In genomic region chr11:6567951-6568350, GRCm38 (mm10) we compare ENCODE assay signal across 12 mouse cellular contexts. TPM values are rescaled to one million over a fixed set of nuclear protein-coding genes. Genes with fewer than 3 reads are reported as not detected.
DNase-seq lines count a peak whose midpoint lies in the region; ATAC-seq lines count a peak whose summit lies in the region.
"Had no signal": no experiment of that assay in that cellular context is flagged by ENCODE, and none has a peak within 500 bp of the region (broad histone marks: within the 10 kb centered on the region; RNA-seq: fewer than 3 reads in every experiment).

No protein-coding gene starts in this region.

- ATAC-seq in kidney, embryonic 15.5 days (replicated peaks; ENCODE audit: low FRiP score): no peak
- peak; percentile 72 for ATAC-seq in common myeloid progenitor, adult 5-6 weeks (replicated peaks; ENCODE audit: low read depth, poor library complexity, severe bottlenecking)
- peak; percentile 31; the same call in 1 of the 2 replicates for ATAC-seq in liver, embryonic 16.5 days (ENCODE audit: low read depth)

- H3K4me3 ChIP-seq in kidney, embryonic 15.5 days (replicated peaks): no peak overlapping the region
- no peak overlapping the region for H3K4me3 ChIP-seq in liver, embryonic 16.5 days (ENCODE audit: low read depth, low read length)
- H3K4me3 ChIP-seq: gastrocnemius, adult 2 months; stomach, embryonic 15.5 days had no signal

- no peak overlapping the region for H3K9ac ChIP-seq in kidney, embryonic 15.5 days
- no peak overlapping the region for H3K9ac ChIP-seq in liver, embryonic 16.5 days (ENCODE audit: low read depth, low read length)
- H3K9ac ChIP-seq: stomach, embryonic 15.5 days had no signal

- no peaks in the 10 kb centered on the region for H3K27me3 ChIP-seq in kidney, embryonic 15.5 days
- no peaks in the 10 kb centered on the region for H3K27me3 ChIP-seq in liver, embryonic 16.5 days (ENCODE audit: control insufficient read depth, insufficient read depth, low read depth, low read length)
- H3K27me3 ChIP-seq: stomach, embryonic 15.5 days had no signal

- H3K4me2 ChIP-seq in kidney, embryonic 15.5 days: no peak overlapping the region
- H3K4me2 ChIP-seq in liver, embryonic 16.5 days (ENCODE audit: low read depth, low read length): no peak overlapping the region
- H3K4me2 ChIP-seq: stomach, embryonic 15.5 days had no signal

- H3K27ac ChIP-seq in kidney, embryonic 15.5 days: peak overlapping the region; percentile 32; the same call in 1 of the 2 replicates
- H3K27ac ChIP-seq in liver, embryonic 16.5 days (ENCODE audit: low read length): no peak overlapping the region; the same call in 1 of the 2 replicates
- H3K27ac ChIP-seq: macrophage had no signal

- peaks cover 42% of the 10 kb centered on the region for H3K36me3 ChIP-seq in kidney, embryonic 15.5 days
- H3K36me3 ChIP-seq in liver, embryonic 16.5 days (ENCODE audit: control insufficient read depth, insufficient read depth): no peaks in the 10 kb centered on the region; the same call in 1 of the 2 replicates

- no peaks in the 10 kb centered on the region for H3K9me3 ChIP-seq in kidney, embryonic 15.5 days (replicated peaks)
- no peaks in the 10 kb centered on the region for H3K9me3 ChIP-seq in liver, embryonic 16.5 days (replicated peaks; ENCODE audit: control insufficient read depth, low read length)
- H3K9me3 ChIP-seq: stomach, embryonic 15.5 days had no signal

- WGBS in kidney, embryonic 15.5 days: 87% methylated on average over 8 of the region's 8 CpGs
- 30% methylated on average over 8 of the region's 8 CpGs for WGBS in liver, embryonic 16.5 days (ENCODE audit: insufficient replicate concordance)

- peaks cover 7% of the 10 kb centered on the region; the same call in 1 of the 2 replicates for H3K4me1 ChIP-seq in kidney, embryonic 15.5 days
- peaks cover 17% of the 10 kb centered on the region for H3K4me1 ChIP-seq in liver, embryonic 16.5 days (ENCODE audit: control insufficient read depth, low read depth, low read length)
- H3K4me1 ChIP-seq: stomach, embryonic 15.5 days had no signal

- DNase-seq in kidney, adult 8-10 months: no peak
- peak; percentile 79 for DNase-seq in MEL-GATA-1-ER (ENCODE audit: extremely low read depth, low read depth)
- DNase-seq in spleen, postnatal 36 days (ENCODE audit: low spot score in 2 of 2): no peak
- no peak for DNase-seq in kidney, adult 11 months
- no peak for DNase-seq in embryo, embryonic 11 days
- DNase-seq: gastrocnemius, adult 2 months; kidney, postnatal 10 days had no signal

RNA-seq across cellular contexts. Expression of gene Ccm2, which starts 21.3 kb away (rescaled TPM):
- polyA plus RNA-seq in kidney, embryonic 15.5 days (2015; fragmentation: Nextera tagmentation; extraction: Ambion mirVana): 79.0 and 89.6 TPM in 2 replicates
- total RNA-seq in common myeloid progenitor, adult 5-6 weeks (2017): 36.7 and 39.4 TPM in 2 replicates
- polyA plus RNA-seq in liver, embryonic 16.5 days (2015; fragmentation: Nextera tagmentation; extraction: Ambion mirVana): 34.5 and 36.0 TPM in 2 replicates

RNA-seq across cellular contexts. Expression of gene Nacad, which starts 37.9 kb away (rescaled TPM):
- 2.0 and 3.7 TPM in 2 replicates for polyA plus RNA-seq in kidney, embryonic 15.5 days (2015; fragmentation: Nextera tagmentation; extraction: Ambion mirVana)
- not detected in 2 replicates for total RNA-seq in common myeloid progenitor, adult 5-6 weeks (2017)
- 3.2 and 3.6 TPM in 2 replicates for polyA plus RNA-seq in liver, embryonic 16.5 days (2015; fragmentation: Nextera tagmentation; extraction: Ambion mirVana)
- polyA plus RNA-seq: macrophage had no signal

RNA-seq across cellular contexts. Expression of gene Myo1g, which starts 47.2 kb away (rescaled TPM):
- polyA plus RNA-seq in kidney, embryonic 15.5 days (2015; fragmentation: Nextera tagmentation; extraction: Ambion mirVana): 1.0 and 1.4 TPM in 2 replicates
- 27.1 and 38.1 TPM in 2 replicates for total RNA-seq in common myeloid progenitor, adult 5-6 weeks (2017)
- 8.5 and 8.7 TPM in 2 replicates for polyA plus RNA-seq in liver, embryonic 16.5 days (2015; fragmentation: Nextera tagmentation; extraction: Ambion mirVana)

RNA-seq across cellular contexts. Expression of gene Tbrg4, which starts 57.9 kb away (rescaled TPM):
- 43.0 and 46.4 TPM in 2 replicates for polyA plus RNA-seq in kidney, embryonic 15.5 days (2015; fragmentation: Nextera tagmentation; extraction: Ambion mirVana)
- 33.6 and 73.2 TPM in 2 replicates for total RNA-seq in common myeloid progenitor, adult 5-6 weeks (2017)
- polyA plus RNA-seq in liver, embryonic 16.5 days (2015; fragmentation: Nextera tagmentation; extraction: Ambion mirVana): 27.2 and 28.6 TPM in 2 replicates
